Mouse (Mus musculus): ENCODE results near the gene Zfp536. TPM values are rescaled to one million over a fixed set of nuclear protein-coding genes. Genes with fewer than 3 reads are reported as not detected.

Zfp536 gene
- polyA plus RNA-seq, 1 experiment = 0.13 TPM

- no peak for DNase-seq (ENCODE audit: low read depth in 1 of 2, low spot score in 2 of 2)
- no peaks in the 10 kb centered on the region for H3K36me3 ChIP-seq (ENCODE audit: control insufficient read depth, insufficient read depth, low read length)
- TF ChIP-seq CTCF (IDR thresholded peaks at IDR 0.05; ENCODE audit: extremely low read depth, insufficient read depth, insufficient read length, insufficient replicate concordance) (no peak), POLR2A (IDR thresholded peaks at IDR 0.05; ENCODE audit: low read depth, low read length) (no peak)
- 85% methylated on average over 7 of the region's 7 CpGs for WGBS
- H3K27me3 ChIP-seq (ENCODE audit: control insufficient read depth, insufficient read depth, low read length) = no peaks in the 10 kb centered on the region
- H3K27ac ChIP-seq (ENCODE audit: insufficient read depth, low read length) = no peak overlapping the region
- H3K4me1 ChIP-seq (ENCODE audit: control insufficient read depth, insufficient read depth, insufficient read length) = no peaks in the 10 kb centered on the region
- H3K4me3 ChIP-seq (ENCODE audit: extremely low read depth, insufficient read depth, insufficient read length) = no peak overlapping the region
Observed at GRCm38 (mm10) chr7:37542951-37543350, 230.5 kb downstream of the Zfp536 start.

DNA sequence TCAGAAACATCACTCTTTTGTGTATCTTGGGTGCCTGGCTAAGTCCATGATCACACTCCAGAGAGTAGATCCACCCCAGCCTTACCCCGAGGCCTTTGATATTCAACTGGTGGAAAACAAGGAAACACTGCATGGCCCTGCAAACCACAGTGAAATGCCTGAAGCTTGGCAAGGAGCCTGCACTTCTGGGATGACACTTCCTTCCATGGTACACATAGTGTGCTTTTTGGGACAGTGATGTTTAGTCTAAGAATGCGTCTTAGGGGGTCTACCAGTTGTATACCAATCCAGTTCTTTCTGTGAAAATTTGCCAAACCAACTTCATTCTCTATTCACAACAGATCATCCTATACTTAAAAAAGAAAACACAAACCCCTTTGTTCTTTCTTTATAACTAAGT, 242.3 kb downstream of the Zfp536 start:
- DNase-seq (ENCODE audit: low read depth in 1 of 2, low spot score in 2 of 2) = no peak
- WGBS = 82% methylated on average over 2 of the region's 2 CpGs
- Histone ChIP-seq H3K27ac (ENCODE audit: insufficient read depth, low read length) (no peak overlapping the region), H3K4me3 (ENCODE audit: extremely low read depth, insufficient read depth, insufficient read length) (no peak overlapping the region), H3K36me3 (ENCODE audit: control insufficient read depth, insufficient read depth, low read length) (no peaks in the 10 kb centered on the region), H3K27me3 (ENCODE audit: control insufficient read depth, insufficient read depth, low read length) (no peaks in the 10 kb centered on the region), H3K4me1 (ENCODE audit: control insufficient read depth, insufficient read depth, insufficient read length) (no peaks in the 10 kb centered on the region)
- no peak for TF ChIP-seq CTCF (IDR thresholded peaks at IDR 0.05; ENCODE audit: extremely low read depth, insufficient read depth, insufficient read length, insufficient replicate concordance)
- no peak for TF ChIP-seq POLR2A (IDR thresholded peaks at IDR 0.05; ENCODE audit: low read depth, low read length)

DNA sequence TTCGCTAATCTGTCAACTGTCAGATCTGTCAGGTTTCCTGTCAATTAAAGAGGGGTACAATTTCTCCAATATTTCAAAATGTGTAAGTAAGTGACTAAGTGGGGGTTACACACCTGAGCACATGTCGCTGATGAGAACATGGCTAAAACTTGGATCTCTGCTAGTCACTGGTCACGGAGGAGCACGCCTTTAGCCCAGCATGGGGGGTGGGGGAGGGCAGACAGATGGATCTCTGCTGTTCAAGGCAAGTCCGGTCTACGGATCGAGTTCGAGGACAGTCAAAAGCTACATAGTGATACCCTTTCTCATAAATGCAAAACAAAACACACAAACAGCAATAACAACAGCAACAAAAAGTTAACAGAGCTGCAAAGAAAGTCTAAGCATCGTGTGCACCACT, 245.1 kb downstream of the Zfp536 start:
- H3K27ac ChIP-seq (ENCODE audit: insufficient read depth, low read length) = no peak overlapping the region
- no peak for DNase-seq (ENCODE audit: low read depth in 1 of 2, low spot score in 2 of 2)
- 87% methylated on average over 9 of the region's 9 CpGs for WGBS
- H3K36me3 ChIP-seq (ENCODE audit: control insufficient read depth, insufficient read depth, low read length) = no peaks in the 10 kb centered on the region
- H3K27me3 ChIP-seq (ENCODE audit: control insufficient read depth, insufficient read depth, low read length) = no peaks in the 10 kb centered on the region
- H3K4me1 ChIP-seq (ENCODE audit: control insufficient read depth, insufficient read depth, insufficient read length) = no peaks in the 10 kb centered on the region
- TF ChIP-seq POLR2A (IDR thresholded peaks at IDR 0.05; ENCODE audit: low read depth, low read length) (no peak), CTCF (IDR thresholded peaks at IDR 0.05; ENCODE audit: extremely low read depth, insufficient read depth, insufficient read length, insufficient replicate concordance) (no peak)
- no peak overlapping the region for H3K4me3 ChIP-seq (ENCODE audit: extremely low read depth, insufficient read depth, insufficient read length)

DNA sequence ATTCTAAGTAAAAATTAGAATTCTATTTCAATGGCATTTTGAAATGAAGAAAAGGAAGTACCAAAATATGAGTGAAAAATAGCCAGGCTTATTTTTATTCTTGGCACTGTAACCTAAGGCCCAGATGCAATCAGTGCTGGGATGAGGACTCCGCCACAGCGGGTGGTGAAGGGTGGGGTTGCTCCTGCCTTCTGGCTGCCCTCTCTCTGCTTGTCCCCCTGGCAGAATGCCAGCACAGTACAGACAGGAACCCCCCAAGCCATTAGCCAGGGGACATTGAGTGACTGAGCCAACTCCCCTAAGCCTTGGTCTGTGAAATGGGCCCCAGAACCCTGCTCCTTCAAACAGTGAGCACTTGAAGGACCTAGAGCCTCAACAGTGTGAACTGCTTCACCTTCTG, 245.6 kb downstream of the Zfp536 start:
- H3K36me3 ChIP-seq (ENCODE audit: control insufficient read depth, insufficient read depth, low read length) = no peaks in the 10 kb centered on the region
- WGBS = 70% methylated on average over 2 of the region's 2 CpGs
- DNase-seq (ENCODE audit: low read depth in 1 of 2, low spot score in 2 of 2) = no peak
- H3K27ac ChIP-seq (ENCODE audit: insufficient read depth, low read length) = no peak overlapping the region
- no peaks in the 10 kb centered on the region for H3K4me1 ChIP-seq (ENCODE audit: control insufficient read depth, insufficient read depth, insufficient read length)
- no peak overlapping the region for H3K4me3 ChIP-seq (ENCODE audit: extremely low read depth, insufficient read depth, insufficient read length)
- no peaks in the 10 kb centered on the region for H3K27me3 ChIP-seq (ENCODE audit: control insufficient read depth, insufficient read depth, low read length)
- TF ChIP-seq CTCF (IDR thresholded peaks at IDR 0.05; ENCODE audit: extremely low read depth, insufficient read depth, insufficient read length, insufficient replicate concordance) (no peak), POLR2A (IDR thresholded peaks at IDR 0.05; ENCODE audit: low read depth, low read length) (no peak)

- H3K27me3 ChIP-seq (ENCODE audit: control insufficient read depth, insufficient read depth, low read length) = no peaks in the 10 kb centered on the region
- TF ChIP-seq POLR2A (IDR thresholded peaks at IDR 0.05; ENCODE audit: low read depth, low read length) (no peak), CTCF (IDR thresholded peaks at IDR 0.05; ENCODE audit: extremely low read depth, insufficient read depth, insufficient read length, insufficient replicate concordance) (no peak)
- no peak for DNase-seq (ENCODE audit: low read depth in 1 of 2, low spot score in 2 of 2)
- no peaks in the 10 kb centered on the region for H3K4me1 ChIP-seq (ENCODE audit: control insufficient read depth, insufficient read depth, insufficient read length)
- H3K36me3 ChIP-seq (ENCODE audit: control insufficient read depth, insufficient read depth, low read length) = no peaks in the 10 kb centered on the region
- H3K4me3 ChIP-seq (ENCODE audit: extremely low read depth, insufficient read depth, insufficient read length) = no peak overlapping the region
- H3K27ac ChIP-seq (ENCODE audit: insufficient read depth, low read length) = no peak overlapping the region
- WGBS = 44% methylated on average over 2 of the region's 2 CpGs
Observed at GRCm38 (mm10) chr7:37521407-37521806, 252.0 kb downstream of the Zfp536 start.

DNA sequence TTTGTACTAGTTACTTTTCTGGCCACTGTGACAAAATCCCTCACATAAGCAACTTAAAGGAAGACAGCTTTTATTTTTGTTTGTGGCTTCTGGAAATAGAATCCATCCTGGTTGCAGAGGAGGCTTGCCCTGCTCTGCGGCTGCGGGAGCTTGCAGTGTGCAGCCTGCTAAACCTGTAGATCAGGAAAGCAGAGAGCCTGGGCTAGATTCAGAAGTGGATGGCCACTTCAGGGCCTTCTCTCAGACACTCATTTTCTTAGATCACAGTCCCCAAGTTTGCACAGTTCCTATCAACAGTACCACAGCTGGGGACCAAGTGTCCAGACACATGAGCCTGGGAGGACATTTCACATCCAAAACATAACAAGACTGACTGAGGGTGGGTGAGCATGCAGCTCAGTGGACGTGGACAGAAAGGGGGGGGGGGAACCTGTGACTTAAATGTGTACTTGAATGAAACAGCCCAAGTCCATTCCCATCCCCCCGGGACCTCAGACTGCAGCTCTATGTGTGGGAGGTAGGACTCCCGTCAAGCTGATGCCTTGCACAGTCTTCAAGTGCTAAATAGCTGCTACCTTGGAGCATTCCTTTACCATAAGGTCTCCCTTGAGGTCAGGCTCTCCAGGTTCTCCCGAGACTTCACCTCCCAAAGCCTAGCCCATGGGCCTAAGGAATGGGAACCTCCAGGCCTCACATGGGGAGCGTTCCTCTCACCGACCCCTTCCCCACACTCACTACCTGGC, 262.3 kb downstream of the Zfp536 start:
- TF ChIP-seq POLR2A (IDR thresholded peaks at IDR 0.05; ENCODE audit: low read depth, low read length) (no peak), CTCF (IDR thresholded peaks at IDR 0.05; ENCODE audit: extremely low read depth, insufficient read depth, insufficient read length, insufficient replicate concordance) (no peak)
- 84% methylated on average over 8 of the region's 8 CpGs for WGBS

DNA sequence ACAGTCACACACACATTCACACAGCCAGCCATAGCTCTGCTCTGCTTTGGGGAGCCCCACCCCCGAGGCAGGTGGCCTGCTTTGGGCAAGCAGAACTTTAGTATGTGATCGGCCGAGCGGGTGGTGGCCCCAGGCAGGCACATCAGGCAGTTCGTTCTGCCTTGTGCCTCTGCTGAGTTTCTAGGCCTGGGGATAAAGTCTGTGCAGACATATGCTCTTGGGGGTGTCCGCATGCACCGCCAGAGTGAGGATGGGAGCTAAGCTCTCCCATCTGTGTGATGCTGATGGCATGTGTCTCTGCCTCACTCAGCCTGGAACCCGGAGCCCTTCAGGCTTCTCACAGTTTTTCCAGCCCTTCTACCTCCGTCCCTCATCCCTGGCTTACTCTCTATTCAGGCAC, 263.7 kb downstream of the Zfp536 start:
- no peaks in the 10 kb centered on the region for H3K4me1 ChIP-seq (ENCODE audit: control insufficient read depth, insufficient read depth, insufficient read length)
- no peaks in the 10 kb centered on the region for H3K36me3 ChIP-seq (ENCODE audit: control insufficient read depth, insufficient read depth, low read length)
- TF ChIP-seq POLR2A (IDR thresholded peaks at IDR 0.05; ENCODE audit: low read depth, low read length) (no peak), CTCF (IDR thresholded peaks at IDR 0.05; ENCODE audit: extremely low read depth, insufficient read depth, insufficient read length, insufficient replicate concordance) (no peak)
- no peak overlapping the region for H3K27ac ChIP-seq (ENCODE audit: insufficient read depth, low read length)
- no peak for DNase-seq (ENCODE audit: low read depth in 1 of 2, low spot score in 2 of 2)
- H3K4me3 ChIP-seq (ENCODE audit: extremely low read depth, insufficient read depth, insufficient read length) = no peak overlapping the region
- no peaks in the 10 kb centered on the region for H3K27me3 ChIP-seq (ENCODE audit: control insufficient read depth, insufficient read depth, low read length)
- 75% methylated on average over 9 of the region's 9 CpGs for WGBS

More for the DNA sequence above, 262.3 kb downstream of the Zfp536 start:
- H3K4me3 ChIP-seq (ENCODE audit: extremely low read depth, insufficient read depth, insufficient read length) = no peak overlapping the region
- DNase-seq (ENCODE audit: low read depth in 1 of 2, low spot score in 2 of 2) = no peak
- no peaks in the 10 kb centered on the region for H3K36me3 ChIP-seq (ENCODE audit: control insufficient read depth, insufficient read depth, low read length)
- H3K27ac ChIP-seq (ENCODE audit: insufficient read depth, low read length) = no peak overlapping the region
- H3K27me3 ChIP-seq (ENCODE audit: control insufficient read depth, insufficient read depth, low read length) = no peaks in the 10 kb centered on the region
- no peaks in the 10 kb centered on the region for H3K4me1 ChIP-seq (ENCODE audit: control insufficient read depth, insufficient read depth, insufficient read length)
